Mouse (Mus musculus) C2C12 (cell line): Measurements from ENCODE around the gene Gm20388.

Experiments
- CEBPB ChIP-seq: IDR thresholded peaks from one replicate; pipeline ENCODE4 v1.6.1; 2011; ENCODE audit warnings: low read depth, mild to moderate bottlenecking, control low read depth, moderate library complexity
- CTCF ChIP-seq: IDR thresholded peaks from one replicate; pipeline ENCODE4 v1.5.1; 2011; ENCODE audit not compliant: control insufficient read depth, insufficient read depth, insufficient read length
- MYOG ChIP-seq: IDR thresholded peaks from one replicate; pipeline ENCODE4 v1.6.1; 2011; ENCODE audit not compliant: control insufficient read depth, insufficient read length; ENCODE audit errors: extremely low read depth

DNA sequence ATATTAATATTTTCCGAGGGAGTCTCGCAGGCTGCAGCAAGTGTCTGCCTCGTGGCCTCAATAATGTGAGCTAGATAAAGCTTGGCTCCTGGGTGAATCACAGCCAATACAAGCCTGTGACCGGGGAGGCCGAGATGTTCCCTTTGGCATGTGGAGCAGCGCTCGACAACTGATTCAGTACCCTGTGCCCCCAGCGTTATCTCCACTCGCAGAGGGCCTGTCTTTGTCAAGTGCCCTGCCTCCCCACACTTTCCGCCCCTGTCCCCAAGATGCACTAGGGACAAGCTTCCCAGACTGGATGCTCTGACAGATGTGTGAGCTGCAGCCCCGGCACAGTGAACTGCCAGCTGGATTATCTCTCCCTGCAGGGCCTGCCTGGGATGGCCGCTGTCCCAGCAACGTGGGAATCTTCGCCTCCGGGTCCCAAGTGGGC, 551.5 kb downstream of the Gm20388 start:
- no peak for TF ChIP-seq CEBPB
- TF ChIP-seq CTCF: no peak
- no peak for TF ChIP-seq MYOG
